Mouse (Mus musculus) embryonic fibroblast, embryonic 13.5 days (primary cell): ENCODE data around the gene Arl15.

Experiments used
- CTCF ChIP-seq: IDR thresholded peaks from 2 replicates; pipeline ENCODE4 v1.5.1; 2011; ENCODE audit warnings: mild to moderate bottlenecking, control low read depth, low read length, moderate library complexity, borderline replicate concordance; ENCODE audit not compliant: insufficient read depth
- POLR2A ChIP-seq: IDR thresholded peaks from 2 replicates; pipeline ENCODE4 v1.6.1; 2011; ENCODE audit warnings: low read depth, mild to moderate bottlenecking, control low read depth, low read length, moderate library complexity

DNA sequence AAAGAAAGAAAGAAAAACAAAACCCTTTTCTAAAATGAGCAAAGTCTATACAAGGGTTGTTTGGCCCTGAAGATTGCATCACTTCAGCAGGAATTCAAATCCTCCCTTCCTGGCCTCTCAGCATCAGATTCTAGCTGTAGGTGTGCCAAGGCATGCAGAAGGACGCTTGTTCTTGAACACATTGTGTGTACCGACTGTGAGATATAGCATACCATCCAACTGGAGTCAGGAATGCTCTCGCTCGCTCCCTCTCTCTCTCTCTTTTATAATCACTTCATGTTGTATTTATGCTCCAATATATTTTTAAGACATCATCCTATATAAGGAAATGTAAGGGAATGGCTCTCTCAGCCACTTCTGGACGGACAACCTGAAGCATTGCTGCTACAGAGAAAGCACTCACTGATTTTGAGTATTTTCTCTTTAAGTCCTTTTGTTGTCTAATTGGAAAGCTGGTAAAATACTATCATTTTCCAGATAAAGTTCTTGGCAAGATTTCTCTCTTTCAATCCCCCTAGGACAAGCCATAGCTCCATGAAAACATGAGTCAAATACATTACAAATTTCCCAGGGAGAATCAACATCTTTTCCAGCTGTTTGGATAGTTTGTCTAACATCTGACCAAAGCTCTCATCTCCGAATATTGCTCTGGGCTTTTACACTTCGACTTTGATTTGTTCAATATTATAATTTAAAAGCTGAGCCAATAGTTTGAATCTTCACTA lies 300.0 kb downstream of the Arl15 start:
- no peak for TF ChIP-seq CTCF
- no peak for TF ChIP-seq POLR2A
